Mouse (Mus musculus) cortical plate, adult 2 months (tissue): ENCODE data around the gene Trim71.

Experiments used
- CTCF ChIP-seq: fragments of 200-500 bp; IDR thresholded peaks from 2 replicates; pipeline ENCODE4 v1.5.1; 2011; ENCODE audit warnings: mild to moderate bottlenecking, control low read depth, low read length; ENCODE audit not compliant: insufficient read depth; ENCODE audit errors: extremely low read depth
- POLR2A ChIP-seq: fragments of 200-500 bp; IDR thresholded peaks from 2 replicates; pipeline ENCODE4 v1.6.1; 2011; ENCODE audit warnings: mild to moderate bottlenecking, low read length, control low read depth; ENCODE audit not compliant: insufficient read depth; ENCODE audit errors: extremely low read depth

DNA sequence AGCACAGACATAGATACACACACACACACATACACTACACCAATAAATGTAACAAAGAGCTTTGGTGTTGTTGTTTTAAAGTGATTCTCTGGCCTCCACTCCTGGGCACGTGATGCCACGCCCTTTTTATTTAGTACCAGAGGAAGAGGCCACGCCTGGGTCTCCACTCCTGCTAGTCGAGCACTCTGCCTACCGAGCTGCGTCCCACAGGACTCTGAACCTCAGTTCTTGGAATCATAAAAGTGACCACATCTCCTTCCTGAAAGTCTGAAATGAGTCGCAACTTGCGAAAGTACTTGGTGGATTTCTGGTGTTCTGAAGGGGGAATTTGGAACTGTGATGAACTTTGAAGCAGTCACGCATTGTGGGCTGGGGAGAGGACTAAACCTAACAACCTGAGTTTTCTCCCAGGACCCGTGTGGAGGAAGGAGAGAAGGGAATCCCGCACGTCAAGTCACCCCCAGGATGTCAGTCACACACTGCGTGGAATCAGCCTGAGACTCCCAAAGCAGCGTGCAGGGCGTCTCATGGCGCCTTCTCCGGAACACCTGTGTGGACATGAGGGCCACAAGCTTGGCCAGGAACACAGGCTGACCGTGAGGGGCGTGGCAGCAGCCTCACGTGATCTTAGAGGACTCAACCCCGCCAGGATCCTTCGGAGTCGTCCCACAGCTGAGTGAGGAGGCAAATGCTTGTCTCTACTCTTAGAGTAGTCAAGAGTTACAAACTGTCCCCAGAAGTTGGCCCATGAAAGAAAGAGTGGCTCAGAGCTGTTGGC, 76.5 kb downstream of the Trim71 start:
- TF ChIP-seq POLR2A = no peak
- TF ChIP-seq CTCF = no peak
